Mouse (Mus musculus) forebrain, embryonic 12.5 days (tissue): ENCODE measurements around the gene Cep44. TPM values are rescaled to one million over a fixed set of nuclear protein-coding genes. Genes with fewer than 3 reads are reported as not detected.
A peak's percentile ranks its signal among the peaks of the same experiment; 100 is the strongest.

Experiments used
- ATAC-seq: fragments of 200-750 bp; cut with Nextera tagmentation; 2 replicates; pipeline ENCODE4 v1.8.0; 2017; ENCODE audit warnings: moderate TSS enrichment; ENCODE audit not compliant: low FRiP score
- H3K27ac ChIP-seq: fragments of 300-500 bp; sonication (generic); 2 replicates; pipeline ENCODE4 v1.5.1; 2016; ENCODE audit warnings: mild to moderate bottlenecking
- H3K27me3 ChIP-seq: fragments of 300-500 bp; sonication (generic); 2 replicates; pipeline ENCODE4 v1.6.1; 2016; ENCODE audit warnings: mild to moderate bottlenecking
- H3K36me3 ChIP-seq: fragments of 300-500 bp; sonication (generic); replicated peaks from 2 replicates; pipeline ENCODE4 v1.6.1; 2016; ENCODE audit warnings: mild to moderate bottlenecking
- H3K4me1 ChIP-seq: fragments of 300-500 bp; sonication (generic); 2 replicates; pipeline ENCODE4 v1.6.1; 2016
- H3K4me2 ChIP-seq: fragments of 300-500 bp; sonication (generic); 2 replicates; pipeline ENCODE4 v1.6.1; 2016; ENCODE audit warnings: mild to moderate bottlenecking, moderate library complexity
- H3K4me3 ChIP-seq: fragments of 300-500 bp; sonication (generic); replicated peaks from 2 replicates; pipeline ENCODE4 v1.5.1; 2016; ENCODE audit warnings: mild to moderate bottlenecking
- H3K9ac ChIP-seq: fragments of 300-500 bp; sonication (generic); 2 replicates; pipeline ENCODE4 v1.6.1; 2016; ENCODE audit warnings: mild to moderate bottlenecking
- H3K9me3 ChIP-seq: fragments of 300-500 bp; sonication (generic); 2 replicates; pipeline ENCODE4 v1.6.1; 2016
- WGBS: fragments of 180-500 bp; shearing (Covaris S2); methylation state at CpG from one replicate; pipeline ENCODE4 v1.1.7; 2016; 5-methylcytosine and 5-hydroxymethylcytosine counted together
- polyA plus RNA-seq: library from polyadenylated mRNA; unstranded; fragments of >200 nt; fragmentation: Nextera tagmentation; extraction: Ambion mirVana; gene quantifications from 2 replicates; pipeline ENCODE4 v1.2.1, GENCODE M21; 2016

The Cep44 gene
- 39.3 and 41.4 TPM in 2 replicates for polyA plus RNA-seq

GRCm38 (mm10) chr8:56550558-56551360 lies at the start of gene Cep44, which contains the start of gene Fbxo8:
Gene Cep44, minus strand, starts transcription at chr8:56551047.
Gene Fbxo8, plus strand, starts transcription at chr8:56551090.
- WGBS: under 1% methylated on average over 53 of the region's 53 CpGs
- H3K4me3 ChIP-seq: peak within 1 kb of the TSS; percentile 90
- H3K36me3 ChIP-seq: no peaks in the 10 kb centered on the region
- peak; percentile 92 for ATAC-seq
- H3K27ac ChIP-seq: peak within 1 kb of the TSS; percentile 75
- H3K9me3 ChIP-seq: no peaks in the 10 kb centered on the region
- peak within 1 kb of the TSS; percentile 77 for H3K9ac ChIP-seq
- H3K4me2 ChIP-seq: peak within 1 kb of the TSS; percentile 62
- no peaks in the 10 kb centered on the region for H3K27me3 ChIP-seq
- peaks cover 12% of the 10 kb centered on the region for H3K4me1 ChIP-seq

- Histone ChIP-seq H3K4me1 (no peaks in the 10 kb centered on the region), H3K27ac (no peak overlapping the region), H3K36me3 (no peaks in the 10 kb centered on the region), H3K4me2 (no peak overlapping the region), H3K9ac (no peak overlapping the region), H3K27me3 (no peaks in the 10 kb centered on the region), H3K4me3 (no peak overlapping the region), H3K9me3 (no peaks in the 10 kb centered on the region)
- ATAC-seq: no peak
- whole genome bisulfite sequencing: 91% methylated on average over 5 of the region's 5 CpGs
These were observed 40.7 kb upstream of the Cep44 start for GRCm38 (mm10) chr8:56591502-56591901.

GRCm38 (mm10) chr8:56591084-56591483 lies 40.2 kb upstream of the Cep44 start:
- Histone ChIP-seq H3K4me3 (no peak overlapping the region), H3K4me1 (no peaks in the 10 kb centered on the region), H3K9me3 (no peaks in the 10 kb centered on the region), H3K9ac (no peak overlapping the region), H3K27me3 (no peaks in the 10 kb centered on the region), H3K36me3 (no peaks in the 10 kb centered on the region), H3K4me2 (no peak overlapping the region), H3K27ac (no peak overlapping the region)
- 95% methylated on average over 1 of the region's 1 CpGs for WGBS
- ATAC-seq: no peak

- WGBS: 88% methylated on average over 2 of the region's 2 CpGs
- no peaks in the 10 kb centered on the region for H3K36me3 ChIP-seq
- no peaks in the 10 kb centered on the region for H3K9me3 ChIP-seq
- H3K4me2 ChIP-seq: no peak overlapping the region
- no peak overlapping the region for H3K4me3 ChIP-seq
- no peaks in the 10 kb centered on the region for H3K27me3 ChIP-seq
- no peak overlapping the region for H3K27ac ChIP-seq
- no peak overlapping the region for H3K9ac ChIP-seq
- H3K4me1 ChIP-seq: no peaks in the 10 kb centered on the region
- ATAC-seq: no peak
These were observed 38.2 kb upstream of the Cep44 start for GRCm38 (mm10) chr8:56589004-56589403.

- H3K4me1 ChIP-seq: no peaks in the 10 kb centered on the region
- H3K4me3 ChIP-seq: no peak overlapping the region
- no peak overlapping the region for H3K4me2 ChIP-seq
- ATAC-seq: no peak
- no peaks in the 10 kb centered on the region for H3K36me3 ChIP-seq
- H3K9me3 ChIP-seq: no peaks in the 10 kb centered on the region
- H3K9ac ChIP-seq: no peak overlapping the region
- H3K27me3 ChIP-seq: no peaks in the 10 kb centered on the region
- no peak overlapping the region for H3K27ac ChIP-seq
These were observed 32.0 kb upstream of the Cep44 start for GRCm38 (mm10) chr8:56582841-56583240.

GRCm38 (mm10) chr8:56580918-56581317 lies 30.1 kb upstream of the Cep44 start:
- Histone ChIP-seq H3K4me3 (no peak overlapping the region), H3K4me2 (no peak overlapping the region), H3K27me3 (no peaks in the 10 kb centered on the region), H3K36me3 (no peaks in the 10 kb centered on the region), H3K9me3 (no peaks in the 10 kb centered on the region), H3K27ac (no peak overlapping the region), H3K9ac (no peak overlapping the region), H3K4me1 (no peaks in the 10 kb centered on the region)
- WGBS: 92% methylated on average over 4 of the region's 4 CpGs
- no peak for ATAC-seq

GRCm38 (mm10) chr8:56566856-56567255 lies 16.0 kb upstream of the Cep44 start:
- Histone ChIP-seq H3K4me1 (no peaks in the 10 kb centered on the region), H3K9ac (no peak overlapping the region), H3K4me3 (no peak overlapping the region), H3K27me3 (no peaks in the 10 kb centered on the region), H3K36me3 (0 out of 2 replicates have a peak, but pooled peaks cover 6% of the 10 kb centered on the region), H3K27ac (no peak overlapping the region), H3K4me2 (no peak overlapping the region), H3K9me3 (no peaks in the 10 kb centered on the region)
- WGBS: 89% methylated on average over 9 of the region's 9 CpGs
- no peak for ATAC-seq

GRCm38 (mm10) chr8:56564399-56565047 lies 13.7 kb upstream of the Cep44 start:
- H3K27ac ChIP-seq: no peak overlapping the region
- no peak overlapping the region for H3K9ac ChIP-seq
- no peaks in the 10 kb centered on the region for H3K4me1 ChIP-seq
- ATAC-seq: no peak
- WGBS: 89% methylated on average over 4 of the region's 4 CpGs
- H3K9me3 ChIP-seq: no peaks in the 10 kb centered on the region
- no peak overlapping the region for H3K4me2 ChIP-seq
- no peaks in the 10 kb centered on the region for H3K27me3 ChIP-seq
- H3K4me3 ChIP-seq: no peak overlapping the region
- 0 out of 2 replicates have a peak, but pooled peaks cover 6% of the 10 kb centered on the region for H3K36me3 ChIP-seq

GRCm38 (mm10) chr8:56552551-56553103 lies 1.8 kb upstream of the Cep44 start:
- Histone ChIP-seq H3K4me3 (no peak overlapping the region), H3K9ac (no peak overlapping the region), H3K4me1 (peaks cover 12% of the 10 kb centered on the region), H3K36me3 (no peaks in the 10 kb centered on the region), H3K27me3 (no peaks in the 10 kb centered on the region), H3K27ac (no peak overlapping the region), H3K4me2 (no peak overlapping the region), H3K9me3 (no peaks in the 10 kb centered on the region)
- no peak for ATAC-seq
- WGBS: 74% methylated on average over 5 of the region's 5 CpGs

GRCm38 (mm10) chr8:56552045-56552444 lies 1.2 kb upstream of the Cep44 start:
- Histone ChIP-seq H3K4me2 (peak overlapping the region; percentile 62), H3K36me3 (no peaks in the 10 kb centered on the region), H3K9me3 (no peaks in the 10 kb centered on the region), H3K4me1 (peaks cover 12% of the 10 kb centered on the region), H3K27me3 (no peaks in the 10 kb centered on the region), H3K9ac (peak overlapping the region; percentile 77; the same call in 1 of the 2 replicates), H3K4me3 (peak overlapping the region; percentile 90), H3K27ac (no peak overlapping the region)
- 29% methylated on average over 10 of the region's 10 CpGs for WGBS
- ATAC-seq: no peak

- Histone ChIP-seq H3K4me1 (peaks cover 12% of the 10 kb centered on the region), H3K9me3 (no peaks in the 10 kb centered on the region), H3K4me3 (peak overlapping the region; percentile 90), H3K4me2 (peak overlapping the region; percentile 62), H3K36me3 (no peaks in the 10 kb centered on the region), H3K27me3 (no peaks in the 10 kb centered on the region), H3K9ac (peak overlapping the region; percentile 77), H3K27ac (peak overlapping the region; percentile 75)
- under 1% methylated on average over 28 of the region's 28 CpGs for WGBS
- peak; percentile 97 for ATAC-seq
These were observed 560 bp upstream of the Cep44 start for GRCm38 (mm10) chr8:56551361-56551852.

- Histone ChIP-seq H3K27me3 (no peaks in the 10 kb centered on the region), H3K4me1 (peaks cover 12% of the 10 kb centered on the region), H3K4me3 (no peak overlapping the region), H3K36me3 (peaks cover 13% of the 10 kb centered on the region; the same call in 1 of the 2 replicates), H3K9ac (no peak overlapping the region), H3K4me2 (no peak overlapping the region), H3K27ac (no peak overlapping the region), H3K9me3 (no peaks in the 10 kb centered on the region)
- WGBS: 91% methylated on average over 2 of the region's 2 CpGs
- ATAC-seq: no peak
These were observed 3.0 kb downstream of the Cep44 start for GRCm38 (mm10) chr8:56547866-56548265.
